ENCODE assay signal across 7 mouse cellular contexts in genomic region chr8:92828251-92828743, GRCm38 (mm10). TPM values are rescaled to one million over a fixed set of nuclear protein-coding genes. Genes with fewer than 3 reads are reported as not detected.
A peak's percentile ranks its signal among the peaks of the same experiment; 100 is the strongest.
DNase-seq lines count a peak whose midpoint lies in the region; ATAC-seq lines count a peak whose summit lies in the region.

No protein-coding gene starts in this region.

- H3K27ac ChIP-seq in forebrain, embryonic 15.5 days (replicated peaks) = no peak overlapping the region
- H3K27ac ChIP-seq in liver, embryonic 12.5 days = no peak overlapping the region

- H3K9ac ChIP-seq in forebrain, embryonic 15.5 days (replicated peaks) = no peak overlapping the region
- no peak overlapping the region for H3K9ac ChIP-seq in liver, embryonic 12.5 days

- DNase-seq in right cerebral cortex, postnatal 10 days (ENCODE audit: low spot score in 2 of 2) = peak; percentile 83 to 85
- no peak for DNase-seq in right cerebral cortex, adult 18-20 months
- peak; percentile 70 to 79 for DNase-seq in heart, postnatal 14 days
- DNase-seq in right cerebral cortex, postnatal 25 days = peak; percentile 23
- no peak for DNase-seq in adrenal gland, postnatal 25 days

- no peaks in the 10 kb centered on the region for H3K36me3 ChIP-seq in forebrain, embryonic 15.5 days
- H3K36me3 ChIP-seq in liver, embryonic 12.5 days = no peaks in the 10 kb centered on the region

- peak; percentile 78 for ATAC-seq in forebrain, embryonic 15.5 days (replicated peaks)
- 0 out of 2 replicates have a peak, but pooled peaks have one; percentile 18 for ATAC-seq in liver, embryonic 12.5 days

- no peak overlapping the region for H3K4me3 ChIP-seq in forebrain, embryonic 15.5 days
- 0 out of 2 replicates have a peak overlapping the region, but pooled peaks have one; percentile 40 for H3K4me3 ChIP-seq in liver, embryonic 12.5 days

- H3K9me3 ChIP-seq in forebrain, embryonic 15.5 days = no peaks in the 10 kb centered on the region
- no peaks in the 10 kb centered on the region for H3K9me3 ChIP-seq in liver, embryonic 12.5 days (replicated peaks)

- intact Hi-C loops in heart, postnatal 14 days (cut with DNase I) = no loop called here

- peak overlapping the region; percentile 64; the same call in 1 of the 2 replicates for H3K4me2 ChIP-seq in forebrain, embryonic 15.5 days (replicated peaks)
- peak overlapping the region; percentile 51 for H3K4me2 ChIP-seq in liver, embryonic 12.5 days

- peaks cover 9% of the 10 kb centered on the region; the same call in 1 of the 2 replicates for H3K27me3 ChIP-seq in forebrain, embryonic 15.5 days
- peaks cover 26% of the 10 kb centered on the region for H3K27me3 ChIP-seq in liver, embryonic 12.5 days (replicated peaks)

- peaks cover 16% of the 10 kb centered on the region for H3K4me1 ChIP-seq in forebrain, embryonic 15.5 days
- no peaks in the 10 kb centered on the region for H3K4me1 ChIP-seq in liver, embryonic 12.5 days

- 32% methylated on average over 15 of the region's 15 CpGs for WGBS in forebrain, embryonic 15.5 days
- 64% methylated on average over 13 of the region's 15 CpGs for WGBS in liver, embryonic 12.5 days (ENCODE audit: insufficient replicate concordance)

RNA-seq across cellular contexts. Expression of gene Mmp2, which starts 1.2 kb away (rescaled TPM):
- polyA plus RNA-seq in forebrain, embryonic 15.5 days (2015; fragmentation: Nextera tagmentation; extraction: Ambion mirVana) = 11.5 and 12.2 TPM in 2 replicates
- total RNA-seq in heart, postnatal 14 days (2021) = 100 to 1,000 TPM; 132 to 154 TPM
- polyA plus RNA-seq in liver, embryonic 12.5 days (2016; fragmentation: Nextera tagmentation; extraction: Ambion mirVana) = 22.6 and 25.3 TPM in 2 replicates
- 16.8 TPM in 2 replicates for total RNA-seq in adrenal gland, postnatal 25 days (2021)

RNA-seq across cellular contexts. Expression of gene Lpcat2, which starts 26.8 kb away (rescaled TPM):
- 4.0 and 7.7 TPM in 2 replicates for polyA plus RNA-seq in forebrain, embryonic 15.5 days (2015; fragmentation: Nextera tagmentation; extraction: Ambion mirVana)
- total RNA-seq in heart, postnatal 14 days (2021) = 1 to 10 TPM; 1.6 to 1.9 TPM
- polyA plus RNA-seq in liver, embryonic 12.5 days (2016; fragmentation: Nextera tagmentation; extraction: Ambion mirVana) = 4.8 and 5.0 TPM in 2 replicates
- total RNA-seq in adrenal gland, postnatal 25 days (2021) = 1.4 and 2.3 TPM in 2 replicates

Comparison
In these comparisons a context has a peak if more than half of its experiments do, and no peak if none do; other contexts are left out.
1. DNase-seq: peak in right cerebral cortex, postnatal 10 days (2 of 2), heart, postnatal 14 days (2 of 2) and right cerebral cortex, postnatal 25 days (single experiment); none in right cerebral cortex, adult 18-20 months (single experiment) and adrenal gland, postnatal 25 days (single experiment).